Mouse (Mus musculus) neural tube, embryonic 14.5 days (tissue): ENCODE measurements around the gene Ankra2. TPM values are rescaled to one million over a fixed set of nuclear protein-coding genes. Genes with fewer than 3 reads are reported as not detected.
A peak's percentile ranks its signal among the peaks of the same experiment; 100 is the strongest.

ENCODE experiments used
- ATAC-seq: fragments of 200-750 bp; cut with Nextera tagmentation; 2 replicates; pipeline ENCODE4 v1.8.0; 2017; ENCODE audit warnings: low read depth, mild to moderate bottlenecking, moderate TSS enrichment, moderate library complexity
- H3K27ac ChIP-seq: fragments of 300-500 bp; sonication (generic); 2 replicates; pipeline ENCODE4 v1.5.1; 2014; ENCODE audit warnings: low read depth, mild to moderate bottlenecking, control low read depth, low read length, moderate library complexity, mixed read lengths
- H3K27me3 ChIP-seq: fragments of 300-500 bp; sonication (generic); 2 replicates; pipeline ENCODE4 v1.6.1; 2014; ENCODE audit warnings: low read length; ENCODE audit not compliant: control insufficient read depth, insufficient read depth
- H3K36me3 ChIP-seq: fragments of 300-500 bp; sonication (generic); 2 replicates; pipeline ENCODE4 v1.6.1; 2014; ENCODE audit warnings: low read length, mixed read lengths; ENCODE audit not compliant: control insufficient read depth, insufficient read depth
- H3K4me1 ChIP-seq: fragments of 300-500 bp; sonication (generic); 2 replicates; pipeline ENCODE4 v1.6.1; 2014; ENCODE audit warnings: low read length; ENCODE audit not compliant: control insufficient read depth, insufficient read depth
- H3K4me2 ChIP-seq: fragments of 300-500 bp; sonication (generic); 2 replicates; pipeline ENCODE4 v1.6.1; 2014; ENCODE audit warnings: mild to moderate bottlenecking, low read depth, low read length, control low read depth
- H3K4me3 ChIP-seq: fragments of 300-500 bp; sonication (generic); 2 replicates; pipeline ENCODE4 v1.5.1; 2014; ENCODE audit warnings: low read depth, low read length, control low read depth, mixed read lengths
- H3K9ac ChIP-seq: fragments of 300-500 bp; sonication (generic); replicated peaks from 2 replicates; pipeline ENCODE4 v1.6.1; 2014; ENCODE audit warnings: low read depth, mild to moderate bottlenecking, control low read depth, low read length, mixed read lengths
- H3K9me3 ChIP-seq: fragments of 300-500 bp; sonication (generic); 2 replicates; pipeline ENCODE4 v1.6.1; 2016; ENCODE audit warnings: low read length; ENCODE audit not compliant: control insufficient read depth
- WGBS: fragments of 180-500 bp; shearing (Covaris S2); extraction: QIAGEN DNeasy Blood & Tissue Kit; methylation state at CpG from one replicate; pipeline ENCODE4 v1.1.7; 2014; 5-methylcytosine and 5-hydroxymethylcytosine counted together
- polyA plus RNA-seq: library from polyadenylated mRNA; unstranded; fragments of >200 nt; fragmentation: Nextera tagmentation; extraction: Ambion mirVana; gene quantifications from 2 replicates; pipeline ENCODE4 v1.2.1, GENCODE M21; 2014

Ankra2 gene
- polyA plus RNA-seq, 1 experiment from 2014 or later = 96.9 TPM

- no peaks in the 10 kb centered on the region for H3K9me3 ChIP-seq
- ATAC-seq = no peak
- H3K4me3 ChIP-seq = peak overlapping the region; percentile 96
- H3K4me1 ChIP-seq = peaks cover 16% of the 10 kb centered on the region
- H3K9ac ChIP-seq = no peak overlapping the region
- peak overlapping the region; percentile 93 for H3K4me2 ChIP-seq
- H3K36me3 ChIP-seq = 0 out of 2 replicates have a peak, but pooled peaks cover 6% of the 10 kb centered on the region
- WGBS = 89% methylated on average over 6 of the region's 6 CpGs
- 0 out of 2 replicates have a peak, but pooled peaks cover 2% of the 10 kb centered on the region for H3K27me3 ChIP-seq
- H3K27ac ChIP-seq = no peak overlapping the region
These were observed 55.0 kb downstream of the Ankra2 start for GRCm38 (mm10) chr13:98317911-98318310.

Other genes with a start within 250 kb of the Ankra2 start
- gene Arhgef28, start 56.6 kb upstream of the Ankra2 start, polyA plus RNA-seq = 28.2 and 32.7 TPM in 2 replicates
- gene Utp15, start within 50 bp of the Ankra2 start, polyA plus RNA-seq = 32.1 and 34.4 TPM in 2 replicates
- not detected in 2 replicates for gene Gm21976, start 16.8 kb downstream of the Ankra2 start, polyA plus RNA-seq
- 513 and 544 TPM in 2 replicates for gene Btf3, start 53.9 kb downstream of the Ankra2 start, polyA plus RNA-seq
- gene Foxd1, start 91.2 kb downstream of the Ankra2 start, polyA plus RNA-seq = 0.12 and 0.76 TPM in 2 replicates
- gene Gm10320, start 228.9 kb downstream of the Ankra2 start, polyA plus RNA-seq = 0.59 and 0.86 TPM in 2 replicates